Mouse (Mus musculus): ENCODE measurements around the gene Col26a1. TPM values are rescaled to one million over a fixed set of nuclear protein-coding genes. Genes with fewer than 3 reads are reported as not detected.

Gene Col26a1
- polyA plus RNA-seq, 1 experiment, result 0.11 TPM

DNA sequence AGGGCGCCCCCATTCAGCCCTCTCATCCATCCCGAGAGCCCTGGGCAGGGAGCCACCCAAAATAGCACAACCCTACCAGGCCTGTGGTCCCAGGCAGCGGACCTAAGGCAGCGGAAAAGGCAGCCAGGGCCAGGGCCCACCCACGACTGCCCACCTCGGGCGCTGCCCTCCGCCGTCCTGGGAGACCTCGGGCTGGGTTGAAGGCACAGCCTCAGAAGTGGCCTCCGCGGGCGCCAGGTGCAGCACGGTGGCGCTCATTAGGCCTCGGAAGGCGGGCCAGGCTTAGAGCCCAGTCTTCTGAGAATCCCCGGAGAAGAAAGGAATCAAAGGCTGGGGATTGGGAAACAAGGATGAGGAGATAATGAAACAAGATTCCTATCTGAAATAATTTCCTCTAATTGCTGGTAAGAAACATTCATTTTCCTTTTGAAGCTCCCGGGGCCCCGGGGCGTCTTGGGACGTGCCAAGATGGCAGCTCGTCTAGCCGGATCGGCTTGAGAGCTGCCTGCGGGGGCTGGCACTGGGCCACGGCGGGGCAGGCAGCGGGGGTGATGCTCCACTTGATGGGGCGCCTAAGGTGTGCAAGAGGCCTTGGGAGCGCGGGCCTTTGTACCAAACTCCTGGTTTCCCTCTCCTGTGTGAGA is 168.7 kb downstream of the Col26a1 start:
- no peak for TF ChIP-seq CTCF (IDR thresholded peaks at IDR 0.05; ENCODE audit: control insufficient read depth, insufficient read depth, insufficient read length)
- no peak for TF ChIP-seq CEBPB (IDR thresholded peaks at IDR 0.05; ENCODE audit: low read depth)
- TF ChIP-seq USF1 (IDR thresholded peaks at IDR 0.05; ENCODE audit: low read depth), result no peak
- no peak for TF ChIP-seq MAX (IDR thresholded peaks at IDR 0.05)
- no peak for TF ChIP-seq FOSL1 (IDR thresholded peaks at IDR 0.05; ENCODE audit: insufficient read depth, low read length, poor library complexity, severe bottlenecking)
- no peak for TF ChIP-seq MYOD1 (IDR thresholded peaks at IDR 0.05; ENCODE audit: control insufficient read depth, insufficient read length, low read depth)
- no peak for TF ChIP-seq MYOG (IDR thresholded peaks at IDR 0.05; ENCODE audit: control insufficient read depth, extremely low read depth, insufficient read length)
- no peaks in the 10 kb centered on the region for H3K79me3 ChIP-seq (ENCODE audit: low read depth)
- no peaks in the 10 kb centered on the region for H3K27me3 ChIP-seq (ENCODE audit: control insufficient read depth, insufficient read depth, insufficient read length)
- no peak overlapping the region for H3K4me3 ChIP-seq (ENCODE audit: insufficient read depth, poor library complexity, severe bottlenecking)
- no peak overlapping the region for H3ac ChIP-seq (ENCODE audit: control insufficient read depth, insufficient read length, low read depth)
- H3K79me2 ChIP-seq (ENCODE audit: control insufficient read depth, insufficient read depth), result no peaks in the 10 kb centered on the region
- H3K36me3 ChIP-seq (ENCODE audit: control insufficient read depth, insufficient read depth), result no peaks in the 10 kb centered on the region

DNA sequence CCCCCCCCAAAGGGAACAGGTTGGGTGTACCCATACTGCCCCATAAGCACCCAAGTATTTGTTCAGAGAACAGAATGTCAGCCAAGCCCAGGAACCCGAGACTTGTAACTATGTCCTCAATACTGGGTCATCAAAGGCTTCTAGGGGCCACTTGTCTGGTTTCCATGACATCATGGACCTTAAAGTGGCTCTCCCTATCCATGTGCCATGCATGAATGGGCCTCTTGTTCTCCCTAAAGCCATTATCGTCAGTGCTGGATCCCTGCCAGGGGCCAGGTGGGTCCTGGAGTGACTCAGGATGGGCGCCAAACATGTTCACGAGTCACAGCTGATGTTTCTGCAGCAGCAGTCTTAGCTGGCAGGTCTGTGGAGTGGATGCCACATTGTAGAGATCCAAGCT is 172.3 kb downstream of the Col26a1 start:
- Histone ChIP-seq H3K36me3 (ENCODE audit: control insufficient read depth, insufficient read depth) (no peaks in the 10 kb centered on the region), H3K4me3 (ENCODE audit: insufficient read depth, poor library complexity, severe bottlenecking) (no peak overlapping the region), H3K79me3 (ENCODE audit: low read depth) (no peaks in the 10 kb centered on the region), H3K27me3 (ENCODE audit: control insufficient read depth, insufficient read depth, insufficient read length) (no peaks in the 10 kb centered on the region), H3K79me2 (ENCODE audit: control insufficient read depth, insufficient read depth) (no peaks in the 10 kb centered on the region), H3ac (ENCODE audit: control insufficient read depth, insufficient read length, low read depth) (no peak overlapping the region)
- TF ChIP-seq CEBPB (IDR thresholded peaks at IDR 0.05; ENCODE audit: low read depth) (no peak), MYOG (IDR thresholded peaks at IDR 0.05; ENCODE audit: control insufficient read depth, extremely low read depth, insufficient read length) (no peak), USF1 (IDR thresholded peaks at IDR 0.05; ENCODE audit: low read depth) (no peak), MAX (IDR thresholded peaks at IDR 0.05) (no peak), CTCF (IDR thresholded peaks at IDR 0.05; ENCODE audit: control insufficient read depth, insufficient read depth, insufficient read length) (no peak), MYOD1 (IDR thresholded peaks at IDR 0.05; ENCODE audit: control insufficient read depth, insufficient read length, low read depth) (no peak), FOSL1 (IDR thresholded peaks at IDR 0.05; ENCODE audit: insufficient read depth, low read length, poor library complexity, severe bottlenecking) (no peak)

- H3ac ChIP-seq (ENCODE audit: control insufficient read depth, insufficient read length, low read depth), result no peak overlapping the region
- H3K4me3 ChIP-seq (ENCODE audit: insufficient read depth, poor library complexity, severe bottlenecking), result no peak overlapping the region
- H3K27me3 ChIP-seq (ENCODE audit: control insufficient read depth, insufficient read depth, insufficient read length), result no peaks in the 10 kb centered on the region
- H3K36me3 ChIP-seq (ENCODE audit: control insufficient read depth, insufficient read depth), result no peaks in the 10 kb centered on the region
- H3K79me2 ChIP-seq (ENCODE audit: control insufficient read depth, insufficient read depth), result no peaks in the 10 kb centered on the region
- no peaks in the 10 kb centered on the region for H3K79me3 ChIP-seq (ENCODE audit: low read depth)
- no peak for TF ChIP-seq MYOG (IDR thresholded peaks at IDR 0.05; ENCODE audit: control insufficient read depth, extremely low read depth, insufficient read length)
- no peak for TF ChIP-seq MAX (IDR thresholded peaks at IDR 0.05)
- no peak for TF ChIP-seq FOSL1 (IDR thresholded peaks at IDR 0.05; ENCODE audit: insufficient read depth, low read length, poor library complexity, severe bottlenecking)
- TF ChIP-seq MYOD1 (IDR thresholded peaks at IDR 0.05; ENCODE audit: control insufficient read depth, insufficient read length, low read depth), result no peak
- TF ChIP-seq CTCF (IDR thresholded peaks at IDR 0.05; ENCODE audit: control insufficient read depth, insufficient read depth, insufficient read length), result no peak
- no peak for TF ChIP-seq USF1 (IDR thresholded peaks at IDR 0.05; ENCODE audit: low read depth)
- no peak for TF ChIP-seq CEBPB (IDR thresholded peaks at IDR 0.05; ENCODE audit: low read depth)
Observed at GRCm38 (mm10) chr5:136708116-136708515, 174.9 kb downstream of the Col26a1 start.

GRCm38 (mm10) chr5:136706803-136707202 is 176.2 kb downstream of the Col26a1 start:
- peak; percentile 75 for TF ChIP-seq CTCF (IDR thresholded peaks at IDR 0.05; ENCODE audit: control insufficient read depth, insufficient read depth, insufficient read length)
- no peak for TF ChIP-seq CEBPB (IDR thresholded peaks at IDR 0.05; ENCODE audit: low read depth)
- Histone ChIP-seq H3K79me3 (ENCODE audit: low read depth) (no peaks in the 10 kb centered on the region), H3K79me2 (ENCODE audit: control insufficient read depth, insufficient read depth) (no peaks in the 10 kb centered on the region), H3K27me3 (ENCODE audit: control insufficient read depth, insufficient read depth, insufficient read length) (no peaks in the 10 kb centered on the region), H3K36me3 (ENCODE audit: control insufficient read depth, insufficient read depth) (no peaks in the 10 kb centered on the region), H3K4me3 (ENCODE audit: insufficient read depth, poor library complexity, severe bottlenecking) (no peak overlapping the region), H3ac (ENCODE audit: control insufficient read depth, insufficient read length, low read depth) (no peak overlapping the region)

DNA sequence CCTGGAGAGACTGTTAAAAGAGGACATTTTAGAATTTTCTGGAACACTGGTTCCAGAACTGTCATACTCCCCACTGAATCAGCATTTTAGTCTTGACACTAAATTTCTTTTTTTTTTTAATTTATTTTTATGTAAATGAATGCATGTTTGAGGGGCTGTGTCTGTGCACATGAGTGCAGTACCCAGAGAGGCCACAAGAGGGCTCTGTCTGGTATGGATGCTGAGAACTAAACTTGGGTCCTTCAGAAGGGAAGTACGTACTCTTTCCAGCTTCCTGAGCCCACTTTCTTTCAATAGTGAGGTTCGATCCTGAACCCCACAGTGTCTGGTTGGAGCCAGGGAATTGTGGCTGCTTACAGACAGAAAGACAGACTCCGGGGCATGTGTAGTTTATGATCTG is 177.5 kb downstream of the Col26a1 start:
- no peaks in the 10 kb centered on the region for H3K79me2 ChIP-seq (ENCODE audit: control insufficient read depth, insufficient read depth)
- H3K27me3 ChIP-seq (ENCODE audit: control insufficient read depth, insufficient read depth, insufficient read length), result no peaks in the 10 kb centered on the region
- TF ChIP-seq CTCF (IDR thresholded peaks at IDR 0.05; ENCODE audit: control insufficient read depth, insufficient read depth, insufficient read length) (no peak), MYOD1 (IDR thresholded peaks at IDR 0.05; ENCODE audit: control insufficient read depth, insufficient read length, low read depth) (no peak), MYOG (IDR thresholded peaks at IDR 0.05; ENCODE audit: control insufficient read depth, extremely low read depth, insufficient read length) (no peak), FOSL1 (IDR thresholded peaks at IDR 0.05; ENCODE audit: insufficient read depth, low read length, poor library complexity, severe bottlenecking) (no peak), MAX (IDR thresholded peaks at IDR 0.05) (no peak), CEBPB (IDR thresholded peaks at IDR 0.05; ENCODE audit: low read depth) (no peak), USF1 (IDR thresholded peaks at IDR 0.05; ENCODE audit: low read depth) (no peak)
- no peaks in the 10 kb centered on the region for H3K79me3 ChIP-seq (ENCODE audit: low read depth)
- H3K36me3 ChIP-seq (ENCODE audit: control insufficient read depth, insufficient read depth), result no peaks in the 10 kb centered on the region
- H3ac ChIP-seq (ENCODE audit: control insufficient read depth, insufficient read length, low read depth), result no peak overlapping the region
- H3K4me3 ChIP-seq (ENCODE audit: insufficient read depth, poor library complexity, severe bottlenecking), result no peak overlapping the region

GRCm38 (mm10) chr5:136704151-136704550 is 178.9 kb downstream of the Col26a1 start:
- H3K4me3 ChIP-seq (ENCODE audit: insufficient read depth, poor library complexity, severe bottlenecking), result no peak overlapping the region
- no peaks in the 10 kb centered on the region for H3K79me2 ChIP-seq (ENCODE audit: control insufficient read depth, insufficient read depth)

More at GRCm38 (mm10) chr5:136704151-136704550, 178.9 kb downstream of the Col26a1 start:
- Histone ChIP-seq H3K79me3 (ENCODE audit: low read depth) (no peaks in the 10 kb centered on the region), H3ac (ENCODE audit: control insufficient read depth, insufficient read length, low read depth) (no peak overlapping the region), H3K36me3 (ENCODE audit: control insufficient read depth, insufficient read depth) (no peaks in the 10 kb centered on the region), H3K27me3 (ENCODE audit: control insufficient read depth, insufficient read depth, insufficient read length) (no peaks in the 10 kb centered on the region)
- TF ChIP-seq FOSL1 (IDR thresholded peaks at IDR 0.05; ENCODE audit: insufficient read depth, low read length, poor library complexity, severe bottlenecking) (no peak), MYOD1 (IDR thresholded peaks at IDR 0.05; ENCODE audit: control insufficient read depth, insufficient read length, low read depth) (no peak), CTCF (IDR thresholded peaks at IDR 0.05; ENCODE audit: control insufficient read depth, insufficient read depth, insufficient read length) (no peak), CEBPB (IDR thresholded peaks at IDR 0.05; ENCODE audit: low read depth) (no peak), USF1 (IDR thresholded peaks at IDR 0.05; ENCODE audit: low read depth) (no peak), MYOG (IDR thresholded peaks at IDR 0.05; ENCODE audit: control insufficient read depth, extremely low read depth, insufficient read length) (no peak), MAX (IDR thresholded peaks at IDR 0.05) (no peak)
